Mouse (Mus musculus) stomach, embryonic 14.5 days (tissue): ENCODE measurements around the gene Ppm1l. TPM values are rescaled to one million over a fixed set of nuclear protein-coding genes. Genes with fewer than 3 reads are reported as not detected.

Experiments used
- ATAC-seq: fragments of 200-750 bp; cut with Nextera tagmentation; 2 replicates; pipeline ENCODE4 v1.8.0; 2017; ENCODE audit warnings: low read depth, moderate TSS enrichment; ENCODE audit not compliant: insufficient number of reproducible peaks, insufficient read depth, low FRiP score
- H3K27ac ChIP-seq: fragments of 300-500 bp; sonication (generic); 2 replicates; pipeline ENCODE4 v1.5.1; 2014; ENCODE audit warnings: mild to moderate bottlenecking, low read length, moderate library complexity, mixed read lengths
- H3K27me3 ChIP-seq: fragments of 300-500 bp; sonication (generic); 2 replicates; pipeline ENCODE4 v1.6.1; 2014; ENCODE audit warnings: low read length, control low read depth, mixed read lengths; ENCODE audit not compliant: control insufficient read depth, insufficient read depth
- H3K36me3 ChIP-seq: fragments of 300-500 bp; sonication (generic); 2 replicates; pipeline ENCODE4 v1.6.1; 2014; ENCODE audit warnings: mild to moderate bottlenecking, control low read depth, low read length, moderate library complexity, mixed read lengths; ENCODE audit not compliant: control insufficient read depth, insufficient read depth
- H3K4me1 ChIP-seq: fragments of 300-500 bp; sonication (generic); 2 replicates; pipeline ENCODE4 v1.6.1; 2014; ENCODE audit warnings: low read length, control low read depth, mixed read lengths; ENCODE audit not compliant: control insufficient read depth, insufficient read depth
- H3K4me2 ChIP-seq: fragments of 300-500 bp; sonication (generic); replicated peaks from 2 replicates; pipeline ENCODE4 v1.6.1; 2014; ENCODE audit warnings: low read depth, low read length, control low read depth
- H3K4me3 ChIP-seq: fragments of 300-500 bp; sonication (generic); 2 replicates; pipeline ENCODE4 v1.5.1; 2014; ENCODE audit warnings: low read depth, low read length, control low read depth
- H3K9ac ChIP-seq: fragments of 300-500 bp; sonication (generic); replicated peaks from 2 replicates; pipeline ENCODE4 v1.6.1; 2014; ENCODE audit warnings: low read depth, mild to moderate bottlenecking, control low read depth, low read length, moderate library complexity, mixed read lengths
- H3K9me3 ChIP-seq: fragments of 300-500 bp; sonication (generic); 2 replicates; pipeline ENCODE4 v1.6.1; 2016; ENCODE audit warnings: low read depth, low read length, control low read depth; ENCODE audit not compliant: control insufficient read depth
- WGBS: fragments of 180-500 bp; shearing (Covaris S2); extraction: QIAGEN DNeasy Blood & Tissue Kit; methylation state at CpG from one replicate; pipeline ENCODE4 v1.1.7; 2014; 5-methylcytosine and 5-hydroxymethylcytosine counted together
- polyA plus RNA-seq: library from polyadenylated mRNA; unstranded; fragments of >200 nt; fragmentation: Nextera tagmentation; extraction: Ambion mirVana; gene quantifications from 2 replicates; pipeline ENCODE4 v1.2.1, GENCODE M21; 2014

Ppm1l gene
- polyA plus RNA-seq, 1 experiment from 2014 or later = 8.0 TPM

- WGBS = 87% methylated on average over 5 of the region's 5 CpGs
- Histone ChIP-seq H3K27me3 (no peaks in the 10 kb centered on the region), H3K4me3 (no peak overlapping the region), H3K4me2 (no peak overlapping the region), H3K9me3 (peaks cover 2% of the 10 kb centered on the region; the same call in 1 of the 2 replicates), H3K4me1 (no peaks in the 10 kb centered on the region), H3K27ac (no peak overlapping the region), H3K9ac (no peak overlapping the region), H3K36me3 (no peaks in the 10 kb centered on the region)
- no peak for ATAC-seq
Measured at GRCm38 (mm10) chr3:69607909-69608308, 291.2 kb downstream of the Ppm1l start.

Other genes starting within 250 kb of the Ppm1l start
- gene Kpna4, start 189.7 kb upstream of the Ppm1l start, polyA plus RNA-seq = 33.6 and 34.7 TPM in 2 replicates
- gene Arl14, start 94.4 kb upstream of the Ppm1l start, polyA plus RNA-seq = 11.7 and 12.2 TPM in 2 replicates